Mouse (Mus musculus) urinary bladder, postnatal 25 days (tissue): ENCODE results near the gene Btbd9.
"Not testable (repeated sequence)": the region's sequence is repeated elsewhere in the genome, so short reads cannot be mapped to it uniquely, and the experiment has no call there.

Experiments used
- DNase-seq: peaks from one replicate; pipeline ENCODE4 v3.0.0; 2022; ENCODE audit warnings: low spot score

Gene Btbd9

DNA sequence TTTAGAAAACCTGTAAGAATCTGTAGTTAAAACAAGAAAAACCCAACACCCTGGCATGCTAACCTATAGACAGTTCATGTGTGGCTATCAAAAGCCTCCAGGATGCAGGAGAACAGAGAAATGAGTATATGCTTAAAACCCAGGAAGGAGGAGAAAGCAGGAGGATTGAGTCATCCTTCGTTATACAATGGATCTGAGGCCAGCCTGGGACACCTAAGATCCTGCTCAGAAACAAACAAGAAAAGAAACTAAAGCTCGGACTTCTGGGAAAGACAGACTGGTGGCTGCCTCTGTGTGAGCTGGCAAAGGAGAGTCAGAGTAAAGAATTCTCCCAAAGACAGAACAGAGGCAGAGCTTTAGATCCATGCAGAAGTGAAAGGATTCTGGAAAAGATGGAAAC, 17.7 kb downstream of the Btbd9 start:
- no peak for DNase-seq

DNA sequence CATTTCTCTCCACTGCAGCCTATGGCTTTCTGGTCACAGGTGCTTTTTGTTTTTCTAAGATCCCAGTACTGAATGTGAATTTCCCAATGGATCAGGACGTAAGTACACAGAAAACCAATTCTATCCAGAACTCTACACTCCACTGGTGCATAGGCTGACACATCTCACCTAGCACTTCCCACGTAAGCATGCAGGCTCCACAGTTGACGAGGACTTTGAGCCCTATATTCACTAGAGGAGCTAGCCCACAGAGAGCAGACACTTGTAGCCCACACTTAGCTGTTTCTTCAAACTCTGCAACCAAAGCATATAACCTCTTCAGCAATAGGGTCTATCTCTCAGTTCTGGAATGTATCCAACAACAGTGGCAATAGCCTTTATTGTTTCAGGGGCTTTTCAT, 19.8 kb downstream of the Btbd9 start:
- DNase-seq: no peak

DNA sequence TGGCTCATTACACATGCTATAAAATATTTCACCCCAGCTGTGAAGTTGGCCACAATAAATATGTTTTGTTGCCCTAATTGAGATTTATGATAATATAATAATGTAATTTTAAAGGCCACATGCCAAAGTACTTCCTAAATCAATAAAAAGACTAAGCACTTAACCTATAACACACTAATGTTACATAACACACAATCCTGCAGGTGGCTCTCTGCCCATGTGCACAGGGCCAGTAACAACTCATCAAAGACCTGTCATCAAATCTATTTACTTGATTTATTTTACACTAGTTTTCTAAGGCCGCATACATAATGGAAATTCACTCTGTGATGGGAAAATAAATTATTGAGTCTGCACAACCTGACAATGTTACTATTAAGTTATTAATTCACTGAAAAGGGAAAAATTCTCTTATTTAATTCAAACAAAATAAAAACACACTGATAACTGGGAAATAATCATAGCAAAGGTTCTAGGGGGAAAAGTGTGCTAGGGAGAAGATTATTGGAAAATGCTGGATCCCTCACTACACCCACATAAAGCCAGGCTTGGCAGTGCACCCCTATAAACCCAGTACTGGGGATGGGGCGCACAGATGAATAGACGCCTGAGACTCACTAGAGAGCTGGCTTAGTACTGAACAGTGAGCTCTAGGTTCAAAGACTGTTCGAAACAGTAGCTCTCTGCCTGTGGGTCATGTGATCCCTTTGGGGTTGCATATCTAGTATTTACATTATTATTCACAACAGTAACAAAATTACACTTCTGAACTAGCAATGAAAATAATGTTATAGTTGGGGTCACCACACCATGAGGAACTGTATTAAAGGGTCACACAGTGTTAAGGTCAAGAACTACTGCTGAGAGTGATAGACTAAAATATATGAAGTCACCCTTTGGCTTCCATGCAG, 23.0 kb downstream of the Btbd9 start:
- no peak for DNase-seq

DNA sequence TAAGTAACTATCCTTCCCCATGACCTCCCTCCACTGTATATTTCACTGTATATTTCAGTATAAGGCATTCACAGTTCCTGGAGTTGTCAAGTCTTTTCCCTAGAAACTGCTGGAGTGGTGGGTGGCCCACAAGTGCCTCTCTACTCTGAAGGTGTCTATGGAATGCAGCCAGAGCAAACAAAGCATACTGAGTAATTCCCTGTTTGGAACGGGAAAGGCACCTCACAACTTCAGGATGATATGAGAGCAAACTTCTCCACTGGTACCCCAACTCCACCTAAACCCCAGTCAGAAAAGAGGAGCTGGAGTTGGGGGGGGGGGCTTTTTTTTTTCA, 25.5 kb downstream of the Btbd9 start:
- DNase-seq: no peak

DNA sequence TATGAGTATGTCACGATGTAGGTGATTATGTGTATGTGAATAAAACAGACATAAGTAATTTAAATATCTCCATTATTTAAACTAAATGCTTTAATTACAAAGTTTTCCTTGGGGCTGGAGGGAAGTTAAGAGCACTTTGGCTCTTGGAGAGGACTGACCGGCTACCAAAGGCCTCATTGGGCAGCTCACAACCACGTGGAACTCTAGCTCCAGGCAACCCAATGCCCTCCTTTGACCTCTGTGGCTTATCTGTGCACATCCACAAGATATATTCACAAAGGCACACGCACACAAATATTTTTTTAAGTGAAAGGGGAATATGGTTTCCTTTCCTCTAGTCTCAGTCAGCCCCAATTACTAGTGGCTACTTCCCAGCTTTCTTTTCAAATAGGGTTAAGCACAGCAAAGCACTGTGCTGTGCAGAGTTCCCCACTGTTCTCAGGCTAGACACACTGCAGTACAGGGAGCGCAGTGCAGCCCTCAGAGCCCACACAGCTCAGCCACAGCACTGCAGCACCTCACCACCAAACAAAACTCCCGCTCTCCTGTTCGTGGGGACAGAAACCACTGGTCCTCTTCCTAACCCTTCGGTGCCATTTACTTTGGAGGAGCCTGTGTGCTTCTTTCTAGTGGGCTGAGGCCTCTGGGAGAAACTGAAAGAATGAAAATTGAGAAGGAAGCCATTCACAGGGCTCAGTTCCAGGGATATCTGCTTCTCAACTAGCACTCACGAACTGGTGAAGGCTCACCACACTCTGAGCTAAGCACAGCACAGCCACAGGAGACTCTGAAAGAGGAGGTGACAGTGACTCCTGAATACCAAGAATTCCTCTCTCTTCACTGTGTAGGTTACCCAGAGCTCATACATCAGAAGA, 26.2 kb downstream of the Btbd9 start:
- DNase-seq: no peak

DNA sequence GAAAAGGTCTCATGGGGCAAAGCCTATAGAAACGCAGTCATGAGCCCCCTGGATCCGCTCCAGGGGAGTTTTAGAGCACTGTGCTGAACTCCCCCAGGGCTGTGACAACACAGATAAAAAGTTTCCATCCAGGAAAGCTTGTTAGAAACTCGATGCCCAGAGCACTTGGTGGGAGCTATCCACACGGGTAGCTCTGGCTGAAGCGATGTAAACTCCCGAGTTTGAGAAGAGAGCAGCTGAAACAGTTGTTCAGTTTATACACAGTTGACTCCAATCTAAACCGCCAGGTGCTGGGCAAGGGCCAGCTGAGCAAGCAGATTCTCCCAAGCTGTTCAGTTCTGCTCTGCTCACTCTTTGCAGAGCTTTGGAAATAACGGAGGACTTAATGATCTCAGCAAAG, 37.2 kb downstream of the Btbd9 start:
- DNase-seq: no peak

DNA sequence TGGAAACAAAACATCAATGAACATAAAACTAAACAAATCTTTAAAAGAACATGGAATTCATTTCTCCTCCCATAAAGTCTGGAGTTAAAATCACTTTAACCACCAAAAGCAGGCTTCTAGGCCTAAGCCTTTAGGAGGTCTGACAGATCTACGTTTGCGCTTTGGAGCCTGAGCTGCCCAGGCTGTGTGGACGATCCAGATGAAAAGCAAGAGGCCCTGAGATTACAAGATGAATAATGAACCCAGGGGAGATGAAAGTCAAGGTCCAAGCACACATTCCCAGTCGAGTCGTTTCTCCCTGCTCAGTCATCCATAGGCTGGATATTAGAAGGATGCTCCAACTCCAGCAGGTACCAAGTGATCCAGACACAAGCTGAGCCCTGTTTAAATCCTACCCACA, 39.6 kb downstream of the Btbd9 start:
- no peak for DNase-seq

DNA sequence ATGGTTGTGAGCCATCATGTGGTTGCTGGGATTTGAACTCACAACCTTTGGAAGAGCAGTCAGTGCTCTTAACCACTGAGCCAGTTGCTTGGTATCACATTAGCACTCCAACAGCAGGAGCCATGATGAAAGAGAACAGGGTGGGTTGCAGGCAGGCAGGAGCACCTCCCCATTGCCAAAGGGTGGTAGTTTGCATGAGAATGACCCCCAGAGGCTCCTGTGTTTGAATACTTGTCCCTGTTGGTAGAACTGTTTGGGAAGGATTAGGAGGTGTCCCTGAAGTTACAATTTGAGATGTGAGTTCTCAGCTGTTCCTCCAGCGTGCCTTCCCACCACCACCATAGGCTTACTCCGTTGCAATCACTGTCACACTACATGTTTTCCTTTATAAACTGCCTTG, 43.2 kb downstream of the Btbd9 start:
- DNase-seq: no peak

DNA sequence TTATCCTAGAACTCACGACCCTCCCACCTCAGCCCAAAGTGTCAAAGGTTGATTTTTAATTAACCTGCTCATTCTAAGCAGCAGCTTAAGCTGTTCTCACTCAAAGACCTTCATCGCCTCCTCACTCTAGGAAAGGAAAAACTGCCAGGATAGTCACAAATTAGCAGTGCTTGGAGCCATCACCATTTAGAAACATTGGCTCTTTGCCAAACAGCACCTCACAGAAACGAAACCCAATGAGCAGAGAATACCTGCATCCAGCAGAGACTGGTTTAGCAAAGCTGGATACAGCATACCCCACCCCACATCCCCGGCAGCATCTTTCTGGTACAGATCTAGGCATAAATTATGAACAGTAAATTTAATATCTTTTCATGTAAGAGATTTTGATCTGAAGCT, 45.7 kb downstream of the Btbd9 start:
- no peak for DNase-seq

DNA sequence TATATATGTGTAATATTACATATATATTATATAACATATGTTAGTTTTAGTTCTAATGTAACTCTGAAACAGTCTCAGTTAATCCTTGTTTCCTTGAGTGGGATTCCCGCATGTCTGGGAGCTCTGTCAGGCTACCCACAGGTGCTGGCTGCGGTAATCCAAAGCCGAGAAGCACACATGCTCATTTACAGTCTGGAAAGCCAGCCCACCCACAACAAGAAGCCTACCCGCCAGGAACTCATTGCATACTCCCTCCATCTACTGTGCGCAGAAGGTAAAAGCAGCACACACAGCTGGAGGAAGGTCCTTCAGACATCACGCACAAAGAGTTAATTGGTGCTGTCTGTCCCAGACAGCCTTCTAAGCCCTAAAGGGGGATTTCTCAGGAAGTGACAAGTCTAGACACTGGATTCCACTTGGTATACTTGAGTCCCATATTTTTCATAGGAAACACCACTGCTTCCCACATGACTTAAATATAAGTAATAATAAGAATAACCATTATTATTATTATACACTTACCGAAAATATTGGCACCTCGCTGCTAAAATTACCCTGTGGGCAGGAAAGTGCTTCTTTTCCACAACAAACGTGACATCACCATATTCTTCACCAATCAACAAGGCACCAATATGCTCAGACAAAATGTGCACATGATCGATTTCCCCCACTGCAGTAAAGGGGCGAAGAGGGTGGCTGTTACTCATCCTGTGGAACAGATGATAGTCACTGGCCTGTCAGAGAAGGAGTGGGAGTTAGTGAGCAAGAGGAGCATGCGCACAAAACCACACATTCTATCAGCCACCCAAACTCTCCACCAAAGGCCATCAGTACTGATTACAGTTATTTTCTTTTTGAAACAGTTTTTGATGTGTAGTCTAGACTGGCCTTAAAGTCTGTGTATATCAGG, 46.4 kb downstream of the Btbd9 start:
- DNase-seq: no peak

DNA sequence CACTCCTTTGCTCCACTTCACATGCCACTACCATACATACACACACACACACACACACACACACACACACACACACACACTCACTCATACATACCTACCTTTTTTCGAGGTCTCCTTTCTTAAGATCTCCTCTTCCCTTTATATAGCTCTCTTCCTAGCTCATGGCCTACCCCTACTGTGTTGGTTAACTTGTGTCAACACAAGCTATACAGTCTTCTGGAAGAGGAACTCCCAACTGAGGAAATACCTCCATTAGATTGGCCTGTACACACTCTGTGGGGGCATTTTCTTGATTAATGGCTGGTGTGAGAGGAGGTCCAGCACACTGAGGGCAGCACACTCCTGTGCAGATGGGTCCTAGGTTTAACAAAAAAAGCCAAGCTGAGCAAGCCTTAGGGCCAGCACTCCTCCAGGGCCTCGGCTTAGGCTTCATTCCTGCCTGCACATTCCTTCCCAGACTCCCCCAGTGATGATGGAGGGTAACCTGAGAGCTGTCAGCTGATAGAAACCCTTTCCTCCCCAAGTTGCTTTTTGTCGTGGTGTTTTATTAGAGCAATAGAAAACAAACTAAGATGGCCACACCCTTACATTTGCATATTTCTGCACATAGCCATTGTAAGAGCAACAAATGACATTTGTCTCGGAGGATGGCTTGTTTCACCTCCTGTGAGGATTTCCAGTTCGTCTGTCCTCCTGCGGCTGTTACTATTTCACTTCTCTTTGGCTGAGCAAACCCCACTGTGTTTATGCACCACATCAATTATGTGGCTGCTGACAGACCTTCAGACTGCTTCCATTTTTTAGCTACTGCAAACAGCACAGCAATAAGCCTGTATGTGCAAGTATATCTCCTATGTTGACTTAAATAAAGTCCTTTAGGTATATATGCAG, 50.6 kb downstream of the Btbd9 start:
- no peak for DNase-seq

DNA sequence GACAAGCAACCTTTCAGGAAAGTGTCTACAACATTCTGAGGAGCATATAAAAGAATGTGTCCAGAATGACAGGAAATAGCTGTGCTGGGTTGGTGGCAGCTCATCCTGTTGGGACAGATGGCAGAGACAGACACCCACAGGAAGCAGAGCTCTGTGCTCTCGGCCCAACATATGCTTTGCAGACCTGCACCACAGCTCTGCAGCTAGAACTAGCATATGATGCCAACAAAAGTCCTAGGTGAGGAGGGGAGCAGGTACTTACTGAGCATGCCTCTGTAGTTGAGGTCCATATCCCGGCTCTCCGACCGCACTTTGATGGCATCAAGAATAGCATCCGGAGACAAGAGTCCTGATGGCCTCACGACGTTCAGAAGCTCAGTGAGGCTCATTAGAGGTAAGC, 51.8 kb downstream of the Btbd9 start:
- DNase-seq: no peak

DNA sequence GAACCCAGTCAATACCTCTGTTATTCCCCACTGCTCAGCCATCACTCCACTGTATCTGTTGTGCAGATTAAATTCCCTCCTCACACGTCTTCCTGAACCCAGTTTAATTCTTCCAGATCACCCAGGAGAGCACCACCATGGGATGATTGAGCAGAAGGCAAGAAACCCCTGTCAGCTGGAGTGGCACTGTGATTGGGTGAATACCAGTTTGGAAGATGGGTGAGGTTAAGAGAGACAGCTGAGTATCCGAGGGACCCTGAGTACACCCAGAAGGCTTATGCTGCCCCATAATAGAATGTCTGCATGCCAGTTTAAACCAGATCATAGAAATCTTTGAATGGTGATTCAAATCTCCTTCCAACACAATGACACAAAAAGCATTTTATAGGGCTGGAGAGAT, 52.5 kb downstream of the Btbd9 start:
- no peak for DNase-seq

DNA sequence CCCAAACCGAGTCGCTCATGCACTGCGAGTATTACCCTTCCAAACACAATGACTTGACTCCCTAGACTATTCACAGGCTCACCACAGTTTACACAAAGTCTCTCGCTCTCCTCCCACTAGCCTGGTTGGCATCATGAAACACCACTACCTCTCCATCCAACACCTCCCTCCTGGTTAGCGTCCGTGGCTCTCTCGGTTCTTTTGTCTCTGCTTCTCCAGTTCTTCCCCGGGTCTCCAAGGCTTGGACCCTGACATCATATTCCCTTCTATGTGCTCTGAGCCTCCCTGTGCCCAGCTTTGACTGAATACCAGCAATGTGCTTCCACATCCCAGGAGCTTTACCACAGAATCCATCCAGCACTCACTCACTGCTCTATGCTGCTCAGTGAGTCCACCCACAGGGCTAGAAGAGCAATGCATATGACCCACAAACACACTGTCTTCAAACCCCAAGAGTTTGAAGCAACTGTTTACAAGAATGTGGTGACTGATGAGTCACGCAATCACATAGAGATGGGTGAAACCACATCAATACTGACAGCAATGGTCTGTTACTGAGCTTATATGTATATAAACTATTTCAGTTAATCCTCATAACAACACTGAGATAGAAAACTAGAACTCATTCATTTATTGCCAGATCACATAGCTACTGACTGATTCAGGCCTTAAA, 53.7 kb downstream of the Btbd9 start:
- no peak for DNase-seq

DNA sequence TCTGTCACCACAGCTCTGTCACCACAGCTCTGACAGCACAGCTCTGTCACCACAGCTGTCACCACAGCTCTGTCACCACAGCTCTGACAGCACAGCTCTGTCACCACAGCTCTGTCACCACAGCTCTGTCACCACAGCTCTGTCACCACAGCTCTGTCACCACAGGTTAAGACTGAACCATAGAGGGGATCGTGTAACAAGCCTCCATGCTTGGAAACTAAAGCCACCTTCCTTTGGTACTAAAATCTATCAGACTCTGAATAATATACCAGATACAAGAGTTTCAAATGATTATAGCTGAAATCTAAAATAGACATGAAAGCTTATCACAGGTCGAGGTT, 57.1 kb downstream of the Btbd9 start:
- not testable (repeated sequence) for DNase-seq

DNA sequence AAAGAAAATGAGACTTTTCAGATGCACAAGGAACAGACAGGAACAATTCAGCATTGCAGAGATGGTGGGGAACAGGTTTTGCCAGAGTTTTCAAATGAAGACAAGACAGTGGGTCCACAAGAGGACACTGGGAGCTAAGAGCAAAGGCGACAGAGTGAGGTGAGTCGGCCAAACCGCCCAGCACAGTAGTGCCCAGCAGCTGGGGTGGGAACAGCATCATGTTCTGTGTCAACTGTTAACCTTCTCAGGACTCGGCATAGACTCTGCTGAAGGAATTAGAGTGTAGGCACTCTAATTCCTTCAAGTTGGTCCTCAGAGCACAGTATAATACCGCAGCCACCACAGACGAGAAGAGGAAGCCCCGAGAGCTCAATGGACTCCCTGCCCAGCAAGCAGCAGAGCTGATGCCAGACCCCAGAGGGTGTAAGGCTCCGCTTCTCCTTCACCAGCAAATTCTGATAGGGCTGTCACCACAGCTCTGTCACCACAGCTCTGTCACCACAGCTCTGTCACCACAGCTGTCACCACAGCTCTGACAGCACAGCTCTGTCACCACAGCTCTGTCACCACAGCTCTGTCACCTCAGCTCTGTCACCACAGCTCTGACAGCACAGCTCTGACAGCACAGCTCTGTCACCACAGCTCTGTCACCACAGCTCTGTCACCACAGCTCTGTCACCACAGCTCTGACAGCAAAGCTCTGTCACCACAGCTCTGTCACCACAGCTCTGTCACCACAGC, 57.7 kb downstream of the Btbd9 start:
- no peak for DNase-seq

DNA sequence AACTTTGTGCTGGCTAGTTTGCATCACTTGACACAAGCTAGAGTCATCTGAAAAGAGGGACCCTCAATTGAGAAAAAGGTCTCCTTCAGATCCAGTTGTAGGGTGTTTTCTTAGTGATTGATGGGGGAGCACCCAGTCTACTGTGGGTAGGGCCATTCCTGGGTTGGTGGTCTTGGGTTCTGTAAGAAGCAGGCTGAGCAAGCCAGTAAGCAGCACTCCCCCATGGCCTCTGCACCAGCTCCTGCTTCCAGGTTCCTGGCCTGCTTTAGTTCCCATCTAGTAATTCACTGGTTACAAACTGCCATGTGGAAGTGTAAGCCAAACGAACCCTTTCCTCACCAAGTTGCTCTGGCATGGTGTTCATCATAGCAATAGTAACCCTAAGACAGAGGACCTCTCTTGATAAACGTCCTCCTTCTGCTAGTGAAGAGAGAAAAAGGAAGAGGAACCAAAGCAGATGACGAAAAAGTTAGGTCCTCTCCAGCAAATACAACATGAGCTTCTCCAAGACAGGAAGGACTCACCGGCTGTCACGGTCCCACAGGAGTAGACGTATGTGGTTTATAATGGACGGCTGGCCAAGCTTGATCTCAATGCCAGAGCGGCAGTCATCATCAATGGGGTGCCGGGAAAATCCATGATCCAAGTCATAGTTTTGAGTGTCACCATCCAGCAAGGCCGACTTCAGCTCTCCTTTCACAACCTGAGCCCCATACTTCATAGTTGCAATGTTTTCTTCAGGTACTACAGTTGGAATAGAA, 59.5 kb downstream of the Btbd9 start:
- DNase-seq: no peak

DNA sequence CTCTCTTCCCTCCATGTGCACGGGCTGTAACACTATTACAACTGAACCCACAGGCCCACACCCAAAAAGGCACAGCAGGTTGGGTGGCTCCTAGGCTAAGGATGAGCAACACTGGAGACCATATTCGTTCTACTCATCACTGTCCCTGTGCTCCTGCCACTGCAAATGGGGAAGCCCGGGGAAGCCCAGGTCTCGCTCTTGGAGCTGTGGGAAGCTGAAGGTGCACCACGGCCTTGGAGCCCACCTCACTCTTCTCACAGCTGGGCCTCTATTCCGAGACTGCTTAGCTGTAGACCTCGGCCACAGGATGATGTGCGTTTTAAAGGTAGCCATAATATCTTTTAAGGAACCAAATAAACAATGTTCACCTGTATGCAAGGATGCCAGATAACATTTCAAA, 60.9 kb downstream of the Btbd9 start:
- DNase-seq: no peak

DNA sequence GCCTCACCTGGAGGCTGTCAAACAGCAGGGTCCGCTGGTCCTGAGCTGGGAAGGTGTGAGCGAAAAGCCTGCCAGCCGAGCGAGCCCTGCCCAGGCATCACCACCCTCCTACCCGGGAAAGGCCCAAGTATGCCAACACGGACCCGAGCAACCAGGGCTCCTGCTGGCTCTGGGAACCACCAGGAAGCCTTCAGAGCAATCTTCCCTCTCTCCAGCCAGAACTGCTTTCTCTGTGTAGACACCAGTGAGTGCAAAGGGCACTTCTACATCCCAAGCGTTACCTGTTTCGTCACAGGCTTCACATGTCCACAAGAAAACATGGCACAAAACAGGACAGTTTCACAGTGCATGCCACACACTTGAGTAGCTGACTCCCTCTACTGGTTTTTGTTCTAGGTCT, 63.3 kb downstream of the Btbd9 start:
- DNase-seq: no peak
